ENCODE assay signal across 9 mouse cellular contexts in the genomic region with DNA sequence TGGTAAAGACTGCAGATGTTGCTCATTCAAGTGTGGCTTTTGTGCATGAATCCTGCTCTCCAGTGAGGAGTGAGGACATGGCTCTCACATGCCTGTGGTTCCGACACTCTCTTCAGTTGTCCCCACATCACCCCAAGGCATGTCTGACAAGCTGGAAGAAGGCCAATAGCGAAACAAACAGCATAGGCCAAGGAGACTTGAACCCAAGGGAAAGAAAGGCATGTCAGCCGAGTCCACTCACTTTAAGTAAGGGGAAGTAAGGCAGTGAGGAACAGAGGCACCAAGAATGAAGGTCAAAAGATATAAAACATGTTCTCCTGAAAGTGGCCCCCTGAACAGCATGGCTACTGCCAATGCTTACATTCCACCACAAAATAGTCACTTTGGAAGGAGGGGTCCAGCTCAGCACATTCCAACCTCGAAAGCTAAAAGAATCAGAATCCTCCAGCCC. TPM values are rescaled to one million over a fixed set of nuclear protein-coding genes. Genes with fewer than 3 reads are reported as not detected.
A peak's percentile ranks its signal among the peaks of the same experiment; 100 is the strongest.
DNase-seq lines count a peak whose midpoint lies in the region; ATAC-seq lines count a peak whose summit lies in the region.
"Had no signal": no experiment of that assay in that cellular context is flagged by ENCODE, and none has a peak within 500 bp of the region (broad histone marks: within the 10 kb centered on the region; RNA-seq: fewer than 3 reads in every experiment).

No protein-coding gene starts in this region.

- H3K27ac ChIP-seq in embryonic facial prominence, embryonic 14.5 days (replicated peaks; ENCODE audit: low read depth, low read length): peak overlapping the region; percentile 57; the same call in 1 of the 2 replicates
- peak overlapping the region; percentile 38 for H3K27ac ChIP-seq in intestine, embryonic 16.5 days (ENCODE audit: low read length)

- no peaks in the 10 kb centered on the region for H3K36me3 ChIP-seq in embryonic facial prominence, embryonic 14.5 days (ENCODE audit: control insufficient read depth, insufficient read depth, low read length)
- H3K36me3 ChIP-seq in intestine, embryonic 16.5 days (ENCODE audit: control insufficient read depth, insufficient read depth, low read length): no peaks in the 10 kb centered on the region

- no peak overlapping the region for H3K4me3 ChIP-seq in embryonic facial prominence, embryonic 14.5 days (ENCODE audit: low read depth, low read length)
- no peak overlapping the region for H3K4me3 ChIP-seq in intestine, embryonic 16.5 days (ENCODE audit: low read length)

- WGBS in embryonic facial prominence, embryonic 14.5 days: 15% methylated on average over 4 of the region's 4 CpGs
- 48% methylated on average over 4 of the region's 4 CpGs for WGBS in intestine, embryonic 16.5 days

- no peak overlapping the region; the same call in 1 of the 2 replicates for H3K4me2 ChIP-seq in embryonic facial prominence, embryonic 14.5 days (ENCODE audit: low read depth, low read length)
- H3K4me2 ChIP-seq in intestine, embryonic 16.5 days (ENCODE audit: low read depth, low read length): no peak overlapping the region

- no peaks in the 10 kb centered on the region for H3K9me3 ChIP-seq in embryonic facial prominence, embryonic 14.5 days (ENCODE audit: control insufficient read depth, low read length)
- 0 out of 2 replicates have a peak, but pooled peaks cover 4% of the 10 kb centered on the region for H3K9me3 ChIP-seq in intestine, embryonic 16.5 days (ENCODE audit: control insufficient read depth, low read length)

- peaks cover 38% of the 10 kb centered on the region for H3K4me1 ChIP-seq in embryonic facial prominence, embryonic 14.5 days (ENCODE audit: control insufficient read depth, insufficient read depth, low read length)
- peaks cover 23% of the 10 kb centered on the region for H3K4me1 ChIP-seq in intestine, embryonic 16.5 days (ENCODE audit: control insufficient read depth, insufficient read depth, low read length)

- no peaks in the 10 kb centered on the region for H3K27me3 ChIP-seq in embryonic facial prominence, embryonic 14.5 days (replicated peaks; ENCODE audit: control insufficient read depth, insufficient read depth, low read length)
- no peaks in the 10 kb centered on the region for H3K27me3 ChIP-seq in intestine, embryonic 16.5 days (replicated peaks; ENCODE audit: control insufficient read depth, insufficient read depth, low read length)

- peak; percentile 35; the same call in 1 of the 2 replicates for ATAC-seq in embryonic facial prominence, embryonic 14.5 days (ENCODE audit: low read depth)
- peak; percentile 49 for ATAC-seq in intestine, embryonic 16.5 days
- ATAC-seq in granulocyte monocyte progenitor cell, adult 5-6 weeks (replicated peaks; ENCODE audit: poor library complexity, severe bottlenecking): no peak

- peak; percentile 39 for DNase-seq in adrenal gland, postnatal 14 days
- DNase-seq in adrenal gland, postnatal 25 days: no peak
- DNase-seq in embryonic facial prominence, embryonic 14.5 days (ENCODE audit: low spot score): peak; percentile 67
- peak; percentile 15 for DNase-seq in lung, postnatal 14 days
- no peak for DNase-seq in layer of hippocampus, adult 9-10 months (ENCODE audit: low spot score)
- no peak for DNase-seq in ovary, adult 18-20 months (ENCODE audit: low spot score)

- no peak overlapping the region for H3K9ac ChIP-seq in embryonic facial prominence, embryonic 14.5 days (ENCODE audit: low read depth, low read length)
- no peak overlapping the region for H3K9ac ChIP-seq in intestine, embryonic 16.5 days (ENCODE audit: low read depth, low read length)

RNA-seq across cellular contexts. Expression of a gene that starts 25.5 kb away (rescaled TPM):
- not detected in 2 replicates for total RNA-seq in adrenal gland, postnatal 14 days (2021)
- not detected in 2 replicates for total RNA-seq in adrenal gland, postnatal 25 days (2021)
- polyA plus RNA-seq in embryonic facial prominence, embryonic 14.5 days (2014; fragmentation: Nextera tagmentation; extraction: Ambion mirVana): not detected in 2 replicates
- polyA plus RNA-seq in intestine, embryonic 16.5 days (2015; fragmentation: Nextera tagmentation; extraction: Ambion mirVana): not detected in 2 replicates
- not detected in 2 replicates for total RNA-seq in granulocyte monocyte progenitor cell, adult 5-6 weeks (2014; fragmentation: Nextera tagmentation)
- total RNA-seq in granulocyte monocyte progenitor cell, adult 5-6 weeks (2017): not detected in 2 replicates
- total RNA-seq: left cerebral cortex, postnatal 36 days had no signal

Comparison
In these comparisons a context has a peak if more than half of its experiments do, and no peak if none do; other contexts are left out.
1. DNase-seq: peak in adrenal gland, postnatal 14 days (single experiment), embryonic facial prominence, embryonic 14.5 days (single experiment) and lung, postnatal 14 days (single experiment); none in adrenal gland, postnatal 25 days (single experiment), layer of hippocampus, adult 9-10 months (single experiment) and ovary, adult 18-20 months (single experiment).